Mouse (Mus musculus): ENCODE measurements around the gene Gtf2ird1. TPM values are rescaled to one million over a fixed set of nuclear protein-coding genes. Genes with fewer than 3 reads are reported as not detected.

Gtf2ird1 gene
- polyA plus RNA-seq, 1 experiment from 2014 or later = 93.3 TPM

DNA sequence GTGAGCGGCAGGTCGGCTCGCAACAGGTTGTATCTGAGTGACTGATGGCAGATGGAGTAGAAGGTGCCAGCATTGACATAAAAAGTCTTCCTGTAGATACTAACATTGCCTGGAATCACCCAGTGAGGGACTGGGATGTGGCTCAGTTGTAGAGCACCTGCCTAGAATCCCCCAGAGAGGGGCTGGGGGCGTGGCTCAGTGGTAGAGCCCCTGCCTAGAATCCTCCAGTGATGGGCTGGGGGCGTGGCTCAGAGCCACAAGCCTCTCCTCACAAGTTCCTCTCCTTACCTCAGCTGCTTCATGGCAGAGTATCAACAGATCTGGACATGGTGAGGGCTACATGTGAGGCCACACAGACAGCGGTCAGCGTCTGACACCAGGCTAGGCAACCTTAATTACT is 17.0 kb downstream of the Gtf2ird1 start:
- 0 out of 2 replicates have a peak, but pooled peaks cover 2% of the 10 kb centered on the region for H3K36me3 ChIP-seq

DNA sequence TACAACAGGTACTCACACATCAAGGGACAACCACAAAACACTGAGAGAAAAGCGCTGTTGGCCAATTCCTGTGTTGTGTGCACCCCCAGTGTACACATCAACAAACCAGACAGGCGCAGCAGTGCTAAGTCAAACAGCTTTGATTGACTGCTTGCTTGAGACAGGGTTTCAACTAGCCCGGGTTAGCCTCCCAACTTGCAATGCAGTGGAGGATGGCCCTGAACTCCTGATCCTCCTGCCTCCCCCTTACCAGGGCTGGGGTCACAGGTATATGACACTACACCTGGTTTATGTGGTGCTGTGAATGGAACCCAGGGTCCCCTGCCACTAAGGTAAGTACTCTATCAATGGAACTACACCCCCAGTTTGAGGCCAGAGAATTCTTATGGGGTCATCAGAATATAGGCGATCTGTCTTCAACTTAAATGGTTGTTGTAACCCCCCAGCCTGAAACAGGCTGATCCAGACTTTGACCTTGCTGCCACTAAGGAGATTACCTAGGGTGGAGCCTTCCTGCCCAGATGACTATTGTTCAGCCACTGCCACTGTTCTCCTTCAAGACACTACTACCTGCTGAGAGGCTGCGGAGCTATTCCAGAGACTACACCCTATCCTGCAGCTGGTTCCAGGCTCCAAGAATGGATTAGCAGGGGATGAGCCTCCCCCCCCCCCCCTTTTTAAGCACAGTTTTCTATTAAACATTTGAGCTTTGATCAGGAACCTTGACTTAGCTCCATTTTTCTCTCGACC is 17.7 kb downstream of the Gtf2ird1 start:
- Histone ChIP-seq H3K27ac (replicated peaks) (no peak overlapping the region), H3K4me2 (replicated peaks) (no peak overlapping the region), H3K36me3 (0 out of 2 replicates have a peak, but pooled peaks cover 2% of the 10 kb centered on the region), H3K4me3 (no peak overlapping the region), H3K9ac (replicated peaks) (no peak overlapping the region), H3K4me1 (peaks cover 25% of the 10 kb centered on the region; the same call in 1 of the 2 replicates), H3K9me3 (0 out of 2 replicates have a peak, but pooled peaks cover 3% of the 10 kb centered on the region), H3K27me3 (no peaks in the 10 kb centered on the region)
- WGBS = 96% methylated on average over 6 of the region's 6 CpGs
- no peak for ATAC-seq (replicated peaks)

More for the DNA sequence above, 17.0 kb downstream of the Gtf2ird1 start:
- 97% methylated on average over 7 of the region's 7 CpGs for WGBS
- Histone ChIP-seq H3K27ac (replicated peaks) (no peak overlapping the region), H3K9ac (replicated peaks) (no peak overlapping the region), H3K4me2 (replicated peaks) (no peak overlapping the region), H3K27me3 (no peaks in the 10 kb centered on the region), H3K9me3 (0 out of 2 replicates have a peak, but pooled peaks cover 3% of the 10 kb centered on the region), H3K4me3 (no peak overlapping the region), H3K4me1 (peaks cover 25% of the 10 kb centered on the region; the same call in 1 of the 2 replicates)
- no peak for ATAC-seq (replicated peaks)

DNA sequence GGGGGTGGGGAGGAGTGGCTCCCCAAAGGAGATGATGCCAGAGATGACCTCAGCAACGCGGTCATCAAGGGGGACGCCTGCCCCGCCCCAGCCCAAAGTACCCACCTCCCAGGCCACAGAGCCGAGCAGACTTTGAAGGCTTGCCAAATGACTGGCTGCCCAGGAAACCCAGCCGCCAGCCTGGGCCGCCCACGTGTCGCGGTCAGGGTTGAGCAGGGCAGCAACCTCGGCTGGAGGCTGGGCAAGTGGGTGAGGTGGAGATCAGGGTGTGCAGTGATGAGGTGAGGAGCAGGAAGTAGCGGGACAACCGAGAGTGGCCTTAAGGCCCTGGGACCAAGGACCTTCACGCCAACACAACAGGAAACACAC is 19.1 kb downstream of the Gtf2ird1 start:
- Histone ChIP-seq H3K27me3 (no peaks in the 10 kb centered on the region), H3K4me1 (peaks cover 25% of the 10 kb centered on the region; the same call in 1 of the 2 replicates), H3K4me3 (no peak overlapping the region), H3K36me3 (0 out of 2 replicates have a peak, but pooled peaks cover 2% of the 10 kb centered on the region), H3K27ac (replicated peaks) (no peak overlapping the region; the same call in 1 of the 2 replicates), H3K9me3 (no peaks in the 10 kb centered on the region), H3K4me2 (replicated peaks) (no peak overlapping the region), H3K9ac (replicated peaks) (no peak overlapping the region)
- WGBS = 81% methylated on average over 14 of the region's 14 CpGs
- ATAC-seq (replicated peaks) = no peak

DNA sequence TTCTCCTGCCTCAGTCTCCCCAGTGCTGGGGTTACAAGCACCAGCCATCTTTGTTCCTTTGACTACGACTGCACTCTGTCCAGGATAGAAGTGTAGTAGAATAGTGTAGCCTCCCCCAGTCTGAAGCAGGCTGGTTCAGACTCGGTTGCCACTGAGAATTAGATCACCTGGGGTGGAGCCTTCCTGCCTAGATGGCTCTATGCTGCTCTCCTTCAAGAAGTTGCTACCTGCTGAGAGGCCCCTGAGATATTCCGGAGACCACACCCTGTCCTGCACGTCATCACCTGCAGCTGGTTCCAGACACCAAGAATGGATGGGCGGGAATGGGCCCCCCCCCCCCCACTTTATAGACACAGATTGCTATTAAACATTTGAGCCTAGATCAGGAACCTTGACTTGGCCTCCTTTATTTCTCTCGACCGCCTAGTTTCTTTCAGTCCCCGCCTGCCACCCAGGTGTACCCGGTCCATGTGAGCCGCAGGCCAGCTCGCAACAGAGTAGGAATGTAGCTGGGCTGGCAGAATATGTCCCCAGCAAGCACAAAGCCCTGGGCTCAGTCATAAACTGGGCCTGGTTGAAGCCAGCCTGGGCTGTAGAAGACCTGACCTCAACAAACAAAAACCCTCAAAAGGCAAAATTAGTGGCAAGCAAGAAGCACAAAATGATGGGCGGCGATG is 19.6 kb downstream of the Gtf2ird1 start:
- peaks cover 25% of the 10 kb centered on the region; the same call in 1 of the 2 replicates for H3K4me1 ChIP-seq
- no peaks in the 10 kb centered on the region for H3K9me3 ChIP-seq
- WGBS = 91% methylated on average over 13 of the region's 13 CpGs
- H3K4me2 ChIP-seq (replicated peaks) = no peak overlapping the region
- no peaks in the 10 kb centered on the region for H3K27me3 ChIP-seq
- no peaks in the 10 kb centered on the region for H3K36me3 ChIP-seq
- no peak overlapping the region for H3K9ac ChIP-seq (replicated peaks)
- peak overlapping the region; percentile 25; the same call in 1 of the 2 replicates for H3K27ac ChIP-seq (replicated peaks)
- H3K4me3 ChIP-seq = no peak overlapping the region
- no peak for ATAC-seq (replicated peaks)

DNA sequence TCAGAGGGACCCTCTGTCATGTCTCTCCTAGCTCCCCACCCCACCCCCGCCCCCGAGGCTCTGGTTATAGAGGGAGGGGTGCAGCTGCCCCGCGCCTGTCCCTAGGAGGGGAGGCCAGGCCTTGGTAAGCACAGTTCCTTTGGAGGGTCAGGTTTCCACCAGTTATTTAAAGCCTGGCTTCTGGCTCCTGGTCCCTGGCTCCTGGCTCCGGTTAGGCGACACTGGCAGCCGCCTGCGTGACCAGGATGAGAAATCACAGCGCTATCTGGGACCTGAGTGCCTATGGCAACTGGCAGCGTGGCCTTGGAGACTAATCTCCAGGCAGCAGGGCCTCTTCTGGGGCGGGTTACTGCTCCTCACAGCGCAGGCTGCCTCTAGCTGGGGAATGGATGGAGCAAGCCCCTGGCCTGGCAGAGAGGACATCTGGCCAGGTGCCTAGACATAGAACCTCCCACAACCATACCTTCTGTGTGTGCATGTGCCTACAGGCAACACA is 20.6 kb downstream of the Gtf2ird1 start:
- H3K4me3 ChIP-seq = no peak overlapping the region
- H3K27ac ChIP-seq (replicated peaks) = peak overlapping the region; percentile 25; the same call in 1 of the 2 replicates
- no peak; the same call in 1 of the 2 replicates for ATAC-seq (replicated peaks)
- H3K4me2 ChIP-seq (replicated peaks) = no peak overlapping the region
- H3K36me3 ChIP-seq = no peaks in the 10 kb centered on the region
- no peaks in the 10 kb centered on the region for H3K9me3 ChIP-seq
- no peak overlapping the region for H3K9ac ChIP-seq (replicated peaks)
- no peaks in the 10 kb centered on the region for H3K27me3 ChIP-seq
- WGBS = 62% methylated on average over 12 of the region's 12 CpGs
- peaks cover 22% of the 10 kb centered on the region; the same call in 1 of the 2 replicates for H3K4me1 ChIP-seq

DNA sequence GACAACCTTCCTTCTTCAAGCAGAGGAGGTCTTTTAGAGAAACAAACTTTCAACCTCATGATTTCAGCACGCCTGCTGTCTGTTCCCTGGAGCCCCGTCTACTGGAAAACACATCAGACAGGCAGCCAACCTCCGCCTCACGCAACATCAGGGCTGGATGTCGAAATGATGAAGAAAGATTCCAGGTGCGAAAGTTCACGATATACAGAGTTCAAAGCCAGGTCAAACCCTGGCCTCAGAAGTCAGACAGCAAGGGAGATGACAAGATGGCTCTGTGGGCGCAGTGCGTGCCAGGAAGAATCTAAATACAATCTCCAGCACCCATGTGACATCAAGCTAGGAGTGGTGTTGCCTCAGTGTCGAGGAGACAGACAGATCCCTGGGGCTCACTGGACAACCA is 23.4 kb downstream of the Gtf2ird1 start:
- Histone ChIP-seq H3K4me3 (no peak overlapping the region), H3K9ac (replicated peaks) (no peak overlapping the region), H3K27ac (replicated peaks) (no peak overlapping the region), H3K27me3 (no peaks in the 10 kb centered on the region), H3K9me3 (no peaks in the 10 kb centered on the region), H3K4me2 (replicated peaks) (no peak overlapping the region), H3K36me3 (no peaks in the 10 kb centered on the region), H3K4me1 (peaks cover 19% of the 10 kb centered on the region)
- 90% methylated on average over 10 of the region's 10 CpGs for WGBS
- ATAC-seq (replicated peaks) = no peak

- ATAC-seq (replicated peaks) = no peak
- H3K4me3 ChIP-seq = no peak overlapping the region
These were observed 26.4 kb downstream of the Gtf2ird1 start for GRCm38 (mm10) chr5:134430087-134430486.

DNA sequence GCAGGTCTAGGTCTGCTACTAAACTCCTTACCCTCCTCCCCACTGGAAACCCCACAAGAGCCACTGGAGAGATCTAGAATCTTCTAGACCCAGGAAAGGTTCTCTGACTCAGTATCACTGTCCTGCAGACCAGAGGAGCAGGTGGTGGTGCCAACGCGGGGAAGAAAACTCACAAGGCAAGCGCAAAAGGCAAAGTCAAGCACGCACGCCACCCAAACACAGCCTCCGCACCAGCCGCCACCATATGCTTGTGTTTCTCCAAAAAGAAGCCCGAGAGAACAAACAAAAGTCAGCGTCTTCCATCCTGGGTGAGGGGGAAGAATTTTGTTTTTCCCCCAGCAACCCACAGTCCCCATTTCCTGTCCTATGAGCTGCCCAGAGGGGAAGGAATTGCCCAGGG is 28.9 kb downstream of the Gtf2ird1 start:
- Histone ChIP-seq H3K27me3 (no peaks in the 10 kb centered on the region), H3K4me3 (no peak overlapping the region), H3K36me3 (no peaks in the 10 kb centered on the region), H3K9ac (replicated peaks) (no peak overlapping the region), H3K27ac (replicated peaks) (no peak overlapping the region), H3K4me1 (peaks cover 14% of the 10 kb centered on the region), H3K9me3 (no peaks in the 10 kb centered on the region), H3K4me2 (replicated peaks) (no peak overlapping the region)
- WGBS = 81% methylated on average over 9 of the region's 9 CpGs
- no peak for ATAC-seq (replicated peaks)

More at GRCm38 (mm10) chr5:134430087-134430486, 26.4 kb downstream of the Gtf2ird1 start:
- Histone ChIP-seq H3K27me3 (no peaks in the 10 kb centered on the region), H3K27ac (replicated peaks) (no peak overlapping the region), H3K4me2 (replicated peaks) (no peak overlapping the region), H3K4me1 (peaks cover 14% of the 10 kb centered on the region), H3K9ac (replicated peaks) (no peak overlapping the region), H3K9me3 (no peaks in the 10 kb centered on the region), H3K36me3 (no peaks in the 10 kb centered on the region)
- 88% methylated on average over 4 of the region's 4 CpGs for WGBS

- no peaks in the 10 kb centered on the region for H3K36me3 ChIP-seq
- H3K9me3 ChIP-seq = no peaks in the 10 kb centered on the region
- 93% methylated on average over 8 of the region's 8 CpGs for WGBS
- ATAC-seq (replicated peaks) = no peak
- H3K4me1 ChIP-seq = peaks cover 18% of the 10 kb centered on the region
- H3K4me2 ChIP-seq (replicated peaks) = no peak overlapping the region
- H3K27me3 ChIP-seq = no peaks in the 10 kb centered on the region
- H3K27ac ChIP-seq (replicated peaks) = no peak overlapping the region
- no peak overlapping the region for H3K9ac ChIP-seq (replicated peaks)
- H3K4me3 ChIP-seq = no peak overlapping the region
These were observed 30.9 kb downstream of the Gtf2ird1 start for GRCm38 (mm10) chr5:134425601-134426000.

DNA sequence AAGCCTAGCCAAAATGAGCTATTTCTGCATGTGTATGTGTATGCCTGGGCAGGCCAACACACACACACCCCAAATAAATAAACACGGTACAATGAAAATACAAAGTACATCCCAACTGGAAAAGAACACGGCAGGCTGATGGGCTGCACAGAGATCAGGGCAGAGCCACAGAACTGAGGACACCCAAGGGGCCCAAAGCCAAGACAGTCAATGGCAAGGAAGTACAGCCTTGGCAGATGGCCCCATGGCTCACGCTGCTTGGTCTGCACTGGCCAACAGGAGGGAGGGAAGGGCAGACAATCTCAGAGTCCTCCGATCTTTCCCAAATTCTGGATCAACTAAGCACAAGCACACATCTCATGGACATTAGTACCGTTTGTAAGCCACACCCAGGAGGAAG is 32.6 kb downstream of the Gtf2ird1 start:
- H3K36me3 ChIP-seq = no peaks in the 10 kb centered on the region
- no peak overlapping the region for H3K4me3 ChIP-seq
- H3K27ac ChIP-seq (replicated peaks) = no peak overlapping the region
- no peak overlapping the region for H3K9ac ChIP-seq (replicated peaks)
- 84% methylated on average over 5 of the region's 5 CpGs for WGBS
- H3K9me3 ChIP-seq = no peaks in the 10 kb centered on the region
- ATAC-seq (replicated peaks) = no peak
- no peaks in the 10 kb centered on the region for H3K27me3 ChIP-seq
- H3K4me1 ChIP-seq = peaks cover 11% of the 10 kb centered on the region
- H3K4me2 ChIP-seq (replicated peaks) = no peak overlapping the region

DNA sequence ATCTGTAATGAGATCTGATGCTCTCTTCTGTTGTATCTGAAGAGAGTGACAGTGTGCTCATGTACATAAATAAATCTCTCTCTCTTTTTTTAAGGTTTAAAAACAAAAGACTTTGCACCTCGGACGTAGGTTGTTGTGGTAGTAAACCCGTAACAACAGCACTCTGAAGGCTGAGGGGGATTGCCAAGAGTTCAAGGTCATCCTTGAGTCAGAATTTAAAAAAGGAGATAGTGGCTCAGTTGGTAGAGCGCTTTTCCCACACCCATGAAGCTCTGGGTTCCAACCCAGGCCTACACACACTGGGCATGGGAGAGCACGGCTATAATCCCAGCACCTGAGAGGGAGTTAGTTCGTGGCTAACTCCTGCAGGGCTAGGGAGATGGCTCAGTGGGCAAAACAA is 33.1 kb downstream of the Gtf2ird1 start:
- Histone ChIP-seq H3K4me1 (peaks cover 11% of the 10 kb centered on the region), H3K9me3 (no peaks in the 10 kb centered on the region), H3K27me3 (no peaks in the 10 kb centered on the region), H3K36me3 (no peaks in the 10 kb centered on the region), H3K27ac (replicated peaks) (no peak overlapping the region), H3K4me2 (replicated peaks) (no peak overlapping the region), H3K4me3 (no peak overlapping the region), H3K9ac (replicated peaks) (no peak overlapping the region)
- ATAC-seq (replicated peaks) = no peak
- WGBS = 95% methylated on average over 6 of the region's 6 CpGs

GRCm38 (mm10) chr5:134422265-134422925 is 34.1 kb downstream of the Gtf2ird1 start:
- 88% methylated on average over 12 of the region's 12 CpGs for WGBS
- Histone ChIP-seq H3K4me2 (replicated peaks) (no peak overlapping the region), H3K27ac (replicated peaks) (no peak overlapping the region), H3K9ac (replicated peaks) (no peak overlapping the region), H3K4me3 (no peak overlapping the region), H3K4me1 (peaks cover 5% of the 10 kb centered on the region), H3K36me3 (no peaks in the 10 kb centered on the region), H3K9me3 (no peaks in the 10 kb centered on the region), H3K27me3 (no peaks in the 10 kb centered on the region)
- no peak for ATAC-seq (replicated peaks)

Measured in forebrain, embryonic 15.5 days (tissue).